Mouse (Mus musculus): ENCODE data around the gene Lrrc66.

The Lrrc66 gene

DNA sequence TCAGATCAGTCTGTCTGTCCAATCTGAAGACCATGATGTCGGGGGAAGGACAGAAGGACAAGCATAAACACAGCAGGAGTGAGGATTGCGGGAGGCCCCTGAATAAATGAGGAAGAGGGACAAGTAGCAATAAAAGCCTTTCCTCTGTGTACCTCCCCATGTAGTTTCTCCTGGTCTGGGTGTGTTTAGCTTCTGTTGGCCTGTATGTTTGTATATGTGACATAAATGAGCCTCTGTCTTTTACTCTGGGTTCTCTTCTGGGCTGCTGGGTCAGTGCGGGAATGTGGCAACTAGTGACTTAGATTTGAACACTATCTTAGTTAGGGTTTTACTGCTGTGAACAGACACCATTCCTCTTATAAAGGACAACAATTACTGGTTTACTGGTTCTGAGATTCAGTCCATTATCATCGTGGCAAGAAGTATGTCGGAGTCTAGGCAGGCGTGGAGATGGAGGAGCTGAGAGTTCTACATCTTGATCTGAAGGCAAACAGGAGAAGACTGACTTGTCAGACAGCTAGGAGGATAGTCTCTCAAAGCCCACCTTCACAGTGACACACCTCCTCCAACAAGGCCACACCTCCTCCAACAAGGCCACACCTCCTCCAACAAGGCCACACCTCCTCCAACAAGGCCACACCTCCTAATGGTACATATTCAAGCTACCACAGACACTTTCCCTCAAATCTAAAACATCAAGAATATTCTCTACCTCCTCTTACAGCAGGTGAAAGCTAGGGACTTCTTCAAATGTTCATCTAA, 60.8 kb downstream of the Lrrc66 start:
- in situ Hi-C loops (cut with MboI; ENCODE audit: unreplicated experiment in 2 of 2): no loop called here

DNA sequence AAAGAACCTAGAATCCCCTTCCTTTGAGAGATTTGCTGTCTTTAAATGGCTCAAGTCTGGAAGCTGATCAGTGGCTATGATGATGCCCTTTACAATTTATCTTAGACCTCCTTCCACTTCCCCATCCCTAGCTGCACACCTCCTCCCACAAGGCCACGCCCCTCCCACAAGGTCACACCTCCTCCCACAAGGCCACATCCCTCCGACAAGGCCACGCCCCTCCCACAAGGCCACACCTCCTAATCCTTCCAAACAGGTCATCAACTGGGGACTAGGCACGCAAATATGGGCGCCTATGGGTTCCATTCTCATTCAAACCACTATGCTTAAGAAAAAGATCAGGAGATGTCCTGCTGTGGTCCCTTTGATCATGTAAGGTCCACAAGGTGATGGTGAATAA, 63.1 kb downstream of the Lrrc66 start:
- in situ Hi-C loops (cut with MboI; ENCODE audit: unreplicated experiment in 2 of 2): no loop called here

GRCm38 (mm10) chr5:73566892-73567291, 65.4 kb downstream of the Lrrc66 start:
- in situ Hi-C loops (cut with MboI; ENCODE audit: unreplicated experiment in 2 of 2): no loop called here

DNA sequence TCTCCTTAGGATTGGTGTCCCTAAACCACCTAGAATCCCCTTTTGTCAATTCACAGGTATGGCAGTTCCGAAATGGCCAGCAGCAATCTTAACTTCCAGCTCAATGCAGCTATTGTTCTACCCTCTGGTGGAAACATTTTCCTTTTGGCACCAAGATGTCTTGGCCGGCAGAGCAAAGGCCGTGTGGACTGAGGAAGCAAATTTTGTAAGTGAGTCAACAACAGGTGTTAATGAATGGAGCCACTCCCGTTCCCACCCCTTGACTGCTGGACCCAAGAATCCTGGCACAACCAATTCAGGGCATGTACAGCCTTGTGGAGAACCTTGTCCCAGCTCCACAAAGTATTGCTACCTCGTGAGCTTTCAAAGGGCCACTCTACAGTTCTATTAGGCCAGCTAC, 66.2 kb downstream of the Lrrc66 start:
- in situ Hi-C loops (cut with MboI; ENCODE audit: unreplicated experiment in 2 of 2): no loop called here

- in situ Hi-C loops (cut with MboI; ENCODE audit: unreplicated experiment in 2 of 2): no loop called here
These were observed 68.3 kb downstream of the Lrrc66 start for GRCm38 (mm10) chr5:73564038-73564437.

GRCm38 (mm10) chr5:73558756-73559155, 73.6 kb downstream of the Lrrc66 start:
- in situ Hi-C loops (cut with MboI; ENCODE audit: unreplicated experiment in 2 of 2): no loop called here

GRCm38 (mm10) chr5:73556733-73557425, 75.4 kb downstream of the Lrrc66 start:
- in situ Hi-C loops (cut with MboI; ENCODE audit: unreplicated experiment in 2 of 2): no loop called here

Data from v-Abl transformed pro-B cells (cell line).